Mouse (Mus musculus): Measurements from ENCODE around the gene Rgs6.

- TF ChIP-seq CTCF (conservative IDR thresholded peaks at IDR 0.05; ENCODE audit: insufficient read depth, insufficient read length, low read depth, low read length), result no peak
- no peak for TF ChIP-seq POLR2A (IDR thresholded peaks at IDR 0.05; ENCODE audit: low read depth, low read length)
These were observed 509.7 kb downstream of the Rgs6 start for GRCm38 (mm10) chr12:83097787-83098186.

Measured in kidney, adult 2 months (tissue).